Mouse (Mus musculus): ENCODE results near the gene Bms1. TPM values are rescaled to one million over a fixed set of nuclear protein-coding genes. Genes with fewer than 3 reads are reported as not detected.

Bms1 gene
- polyA plus RNA-seq (2012; rRNA removed): 31.9 and 55.0 TPM in 2 replicates

DNA sequence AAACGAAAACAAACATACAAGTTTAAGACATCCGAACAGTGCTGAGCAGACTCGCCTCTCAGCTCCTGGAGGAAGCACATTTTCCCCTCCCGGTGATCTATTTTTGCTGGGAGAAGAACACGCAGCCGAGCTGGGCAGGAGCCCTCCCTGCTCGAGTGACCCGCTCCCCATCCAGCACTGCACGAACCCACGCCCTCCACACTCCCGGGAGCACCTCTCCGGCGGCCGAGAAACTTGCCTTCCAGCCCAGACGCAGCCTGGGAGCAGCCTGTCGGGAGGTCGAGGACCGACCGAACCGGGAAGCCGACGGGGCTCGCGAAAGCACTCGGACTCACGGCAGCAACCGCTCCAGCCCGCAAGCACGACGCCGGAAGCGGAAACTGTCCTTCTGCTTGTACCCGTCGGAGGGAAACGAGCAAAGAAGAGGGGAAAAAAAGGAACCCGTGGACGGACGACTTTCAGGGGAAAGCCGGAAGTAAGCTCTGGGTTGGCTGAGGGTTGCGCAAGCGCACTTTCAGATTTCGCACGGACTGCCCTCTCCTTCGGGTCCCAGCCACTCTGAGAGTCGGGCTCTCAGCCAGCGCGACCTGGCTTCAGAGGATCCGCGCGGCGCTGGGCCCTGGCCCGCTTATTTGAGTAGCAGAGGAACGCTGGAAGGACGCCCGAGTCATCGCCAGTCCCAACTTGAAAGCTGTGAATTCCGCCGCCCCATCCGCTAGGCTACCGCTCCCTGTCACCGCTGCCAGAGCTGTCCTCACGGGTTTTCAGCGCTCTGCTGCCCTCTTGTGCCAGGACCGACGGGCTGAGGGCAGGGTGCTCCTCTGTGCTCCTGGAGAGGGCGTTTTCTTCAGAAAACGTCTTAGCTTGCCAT lies at the start of gene Bms1:
Bms1 (minus strand) TSS at position 425 of the 871 bp plus-strand sequence.

DNA sequence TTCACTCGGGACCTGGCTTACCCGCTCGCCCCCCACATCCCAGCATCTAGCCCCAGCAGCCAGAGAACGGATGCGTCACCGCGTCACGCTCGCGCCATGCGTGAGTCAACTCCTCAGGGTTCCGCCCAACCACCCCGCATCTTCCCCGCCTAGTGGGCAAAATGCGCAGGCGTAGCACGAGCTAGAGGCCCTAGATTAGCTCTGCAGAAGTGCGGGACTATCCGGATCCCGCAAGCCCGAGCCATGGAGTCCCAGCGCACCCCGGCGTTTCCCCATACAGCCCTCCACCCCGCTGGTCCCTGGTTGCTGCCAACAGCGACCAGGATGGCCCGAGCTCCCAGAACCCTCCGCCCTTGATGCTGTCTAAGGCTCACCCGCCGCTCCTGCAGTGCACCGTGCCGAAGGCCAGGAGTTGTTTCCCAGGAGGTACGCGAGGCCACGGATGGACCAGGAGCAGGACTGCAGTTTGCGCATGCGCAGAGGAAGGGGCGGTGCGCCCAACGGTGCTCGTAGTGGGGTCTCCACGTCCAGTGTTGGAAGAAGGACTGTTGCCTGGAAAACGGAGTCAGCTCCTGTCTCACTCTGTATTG lies 35.9 kb upstream of the Bms1 start, which contains the start of gene Zfp248:
Zfp248 (minus strand) TSS at position 487 of the 590 bp plus-strand sequence.

Other genes with a start within 250 kb of the Bms1 start
- gene Ret, start 221.8 kb downstream of the Bms1 start, polyA plus RNA-seq (2012; rRNA removed): 2.6 and 5.1 TPM in 2 replicates
- 7.9 and 9.3 TPM in 2 replicates for gene Zfp248, start 36.1 kb upstream of the Bms1 start, polyA plus RNA-seq (2012; rRNA removed)
- gene Zfp9, start 59.8 kb upstream of the Bms1 start, polyA plus RNA-seq (2012; rRNA removed): 6.9 and 16.7 TPM in 2 replicates
- 22.5 and 25.4 TPM in 2 replicates for gene Ankrd26, start 142.8 kb upstream of the Bms1 start, polyA plus RNA-seq (2012; rRNA removed)